Mouse (Mus musculus) layer of hippocampus, postnatal 10 days (tissue): ENCODE measurements at regions not wholly inside any gene's neighbourhood (a gene's known extent, or its start where the extent isn't known, plus 50 kb on each side); places are given as distances from the start of the nearest gene placed in this dataset.
A peak's percentile ranks its signal among the peaks of the same experiment; 100 is the strongest.

Source experiments
- DNase-seq, 2 experiments: peaks; one replicate each; pipeline ENCODE4 v3.0.0; 2021; ENCODE audit warnings: low spot score in 2 of 2

GRCm38 (mm10) chr3:159689743-159690142 is 90.8 kb downstream of the Rpe65 start:
- no peak for DNase-seq

- DNase-seq, result no peak
These were observed 114.9 kb upstream of the Wls start for GRCm38 (mm10) chr3:159724340-159725119.

GRCm38 (mm10) chr3:159732201-159732600 is 107.3 kb upstream of the Wls start:
- no peak for DNase-seq

DNA sequence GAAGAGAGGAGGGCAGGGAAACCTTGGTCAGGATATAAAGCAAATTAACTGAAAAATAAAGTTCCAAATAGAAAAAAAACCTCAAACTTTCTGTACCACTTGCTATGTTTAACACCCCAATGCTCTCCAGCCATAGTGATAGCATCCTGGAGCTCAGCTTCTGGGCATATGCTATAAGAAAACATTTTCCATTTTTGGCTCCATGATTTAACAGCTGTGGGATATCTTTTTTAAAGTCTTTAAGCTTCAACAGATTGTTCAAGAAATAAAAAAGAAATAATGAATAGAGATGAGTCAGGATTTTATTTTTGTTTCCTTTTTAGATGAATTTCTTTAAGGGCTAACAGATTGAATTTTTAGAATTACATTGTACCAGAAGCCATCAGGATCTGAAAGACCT is 106.3 kb upstream of the Wls start:
- no peak for DNase-seq

DNA sequence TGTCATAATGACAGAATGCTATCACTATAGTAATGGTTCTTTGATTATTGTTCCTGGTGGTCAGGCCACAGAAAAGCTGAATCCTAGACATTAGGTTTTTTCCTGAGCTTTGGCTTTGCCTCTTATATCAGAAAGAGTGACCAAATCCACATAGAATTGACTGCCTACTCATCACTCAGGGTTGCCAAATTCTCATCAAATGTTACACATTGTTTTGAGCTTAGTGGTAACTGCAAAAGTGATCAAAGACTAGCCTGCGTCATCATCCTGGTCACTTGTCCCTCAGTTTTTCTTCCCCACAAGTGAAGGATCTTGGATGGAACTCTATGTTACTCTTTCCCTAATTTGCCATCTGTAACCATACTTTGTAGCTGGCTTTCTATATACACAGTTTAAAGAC is 104.9 kb upstream of the Wls start:
- no peak for DNase-seq

DNA sequence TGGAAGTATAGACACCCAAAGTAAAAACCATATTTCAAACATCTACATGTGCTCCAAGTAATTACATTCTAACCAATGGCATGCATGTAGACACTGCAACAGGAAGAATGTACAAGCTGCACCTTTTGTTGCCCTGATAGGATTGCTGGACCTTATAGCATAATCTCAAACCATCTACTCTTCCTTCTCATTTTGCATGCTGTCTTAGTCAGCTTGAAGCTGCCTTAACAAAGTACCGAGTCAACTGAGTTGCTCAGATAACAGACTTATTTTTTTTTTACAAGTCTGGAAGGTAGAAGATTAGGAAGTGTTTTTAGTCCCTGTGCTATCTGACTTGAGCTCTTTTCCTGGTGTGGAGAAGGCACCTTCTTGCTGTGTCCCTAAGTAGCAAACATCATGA is 103.4 kb upstream of the Wls start:
- DNase-seq, result no peak

GRCm38 (mm10) chr3:159740600-159741279 is 98.7 kb upstream of the Wls start:
- no peak for DNase-seq

GRCm38 (mm10) chr3:159741816-159742215 is 97.7 kb upstream of the Wls start:
- DNase-seq, result no peak

DNA sequence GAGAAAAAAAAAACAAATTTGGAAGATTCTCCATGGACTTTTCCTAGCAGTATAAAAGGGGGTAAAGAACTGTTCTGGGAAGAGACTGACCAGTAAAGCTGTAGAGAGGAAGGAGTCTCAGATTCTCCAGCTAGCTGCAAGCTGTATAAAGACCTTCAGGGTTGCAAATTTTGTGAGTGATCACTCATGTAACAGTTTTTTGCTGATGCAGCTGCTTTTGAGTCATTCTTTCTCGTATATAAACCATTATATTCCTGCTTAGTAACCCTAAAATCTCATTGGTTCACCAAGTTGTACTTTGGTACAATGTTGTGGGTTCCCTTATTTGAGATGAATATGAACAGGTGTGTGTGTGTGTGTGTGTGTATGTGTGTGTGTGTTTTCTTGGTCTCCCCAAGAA is 79.7 kb upstream of the Wls start:
- DNase-seq, result no peak

GRCm38 (mm10) chr3:159760293-159760692 is 79.2 kb upstream of the Wls start:
- DNase-seq, result no peak

DNA sequence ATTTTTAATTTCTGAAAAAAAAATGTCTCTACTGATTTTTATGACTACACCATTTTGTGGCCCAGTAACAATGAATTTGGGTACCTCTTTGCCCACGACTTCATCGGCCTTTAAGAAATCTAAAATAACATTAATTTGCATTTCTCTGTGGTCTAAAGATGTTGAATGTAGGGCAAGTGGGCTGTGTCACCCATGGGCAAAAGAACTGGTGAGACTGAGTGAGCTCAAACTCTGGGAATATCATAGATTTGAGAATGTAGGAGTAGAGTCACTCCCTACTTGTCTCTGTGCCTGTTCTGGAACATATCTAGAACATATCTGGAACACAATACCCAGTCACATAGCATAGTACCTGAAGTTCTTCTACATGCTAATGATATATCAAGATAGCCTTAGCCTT is 78.5 kb upstream of the Wls start:
- DNase-seq, result no peak

DNA sequence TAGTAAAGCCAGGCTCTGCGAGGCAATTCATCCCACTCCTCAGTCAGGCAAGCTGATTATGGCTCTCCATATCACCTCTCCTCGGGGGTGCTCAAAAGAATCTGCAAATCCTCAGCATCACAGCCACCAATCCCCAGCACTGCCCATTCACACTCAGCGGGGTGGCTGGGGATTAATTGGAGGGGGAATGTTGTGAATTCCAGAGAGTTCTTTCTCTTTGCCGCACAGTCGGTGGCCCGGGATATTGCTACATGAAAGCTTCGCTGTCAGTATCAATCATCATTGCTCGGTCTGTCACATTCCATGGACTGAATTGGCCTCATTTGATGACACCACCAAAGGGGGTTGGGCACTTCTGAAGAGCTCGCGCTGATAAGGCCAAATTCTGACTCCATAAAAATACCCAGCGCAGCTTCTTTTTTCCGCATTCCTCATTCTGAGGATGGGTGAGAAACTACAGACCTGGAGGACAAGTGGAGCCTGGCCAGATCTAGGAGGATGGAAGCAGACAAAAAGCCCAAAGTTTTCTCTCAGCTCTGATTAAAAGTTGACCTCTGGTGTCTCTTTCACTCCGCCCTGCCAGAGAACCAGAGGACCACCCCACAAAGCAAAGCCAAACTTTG is 57.1 kb upstream of the Wls start:
- peak in 1 of 2 experiments; percentile 5 for DNase-seq

DNA sequence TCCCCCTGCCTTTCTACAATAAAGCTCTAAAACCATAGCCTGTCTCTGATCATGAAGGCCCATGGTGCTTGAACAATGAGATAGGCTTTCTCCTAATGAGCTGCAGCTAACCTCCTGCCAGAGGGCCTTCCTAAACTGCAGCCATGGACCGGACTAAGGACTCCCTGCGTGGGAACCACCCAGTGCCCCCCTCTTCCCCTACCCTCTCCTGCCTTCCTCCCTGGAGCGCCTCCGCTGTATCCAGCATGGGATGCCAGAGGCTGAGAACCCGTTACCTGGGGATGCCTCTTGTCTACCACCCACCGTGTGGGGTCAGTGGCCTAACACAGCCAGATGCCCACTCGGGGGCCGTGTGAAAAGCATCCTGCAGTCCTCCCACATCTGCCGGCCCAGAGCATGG is 51.7 kb upstream of the Wls start:
- no peak for DNase-seq
